Mouse (Mus musculus) limb, embryonic 12.5 days (tissue): ENCODE results near the gene Stxbp5. TPM values are rescaled to one million over a fixed set of nuclear protein-coding genes. Genes with fewer than 3 reads are reported as not detected.
"Not testable (repeated sequence)": the region's sequence is repeated elsewhere in the genome, so short reads cannot be mapped to it uniquely, and the experiment has no call there.

Source experiments
- ATAC-seq: fragments of 200-750 bp; cut with Nextera tagmentation; 2 replicates; pipeline ENCODE4 v1.8.0; 2017; ENCODE audit warnings: low read depth, moderate TSS enrichment; ENCODE audit not compliant: insufficient number of reproducible peaks, insufficient read depth, low FRiP score, low TSS enrichment
- H3K27ac ChIP-seq: fragments of 300-500 bp; sonication (generic); 2 replicates; pipeline ENCODE4 v1.5.1; 2016; ENCODE audit warnings: mild to moderate bottlenecking, moderate library complexity
- H3K27me3 ChIP-seq: fragments of 300-500 bp; sonication (generic); 2 replicates; pipeline ENCODE4 v1.6.1; 2016; ENCODE audit warnings: mild to moderate bottlenecking, moderate library complexity
- H3K36me3 ChIP-seq: fragments of 300-500 bp; sonication (generic); 2 replicates; pipeline ENCODE4 v1.6.1; 2016; ENCODE audit warnings: mild to moderate bottlenecking, moderate library complexity
- H3K4me1 ChIP-seq: fragments of 300-500 bp; sonication (generic); replicated peaks from 2 replicates; pipeline ENCODE4 v1.6.1; 2016
- H3K4me2 ChIP-seq: fragments of 300-500 bp; sonication (generic); 2 replicates; pipeline ENCODE4 v1.6.1; 2016; ENCODE audit warnings: mild to moderate bottlenecking, moderate library complexity
- H3K4me3 ChIP-seq: fragments of 300-500 bp; sonication (generic); replicated peaks from 2 replicates; pipeline ENCODE4 v1.5.1; 2016; ENCODE audit warnings: mild to moderate bottlenecking
- H3K9ac ChIP-seq: fragments of 300-500 bp; sonication (generic); replicated peaks from 2 replicates; pipeline ENCODE4 v1.6.1; 2016; ENCODE audit warnings: mild to moderate bottlenecking, moderate library complexity
- H3K9me3 ChIP-seq: fragments of 300-500 bp; sonication (generic); 2 replicates; pipeline ENCODE4 v1.6.1; 2016; ENCODE audit warnings: mild to moderate bottlenecking, moderate library complexity
- WGBS: fragments of 180-500 bp; shearing (Covaris S2); methylation state at CpG from one replicate; pipeline ENCODE4 v1.1.7; 2016; 5-methylcytosine and 5-hydroxymethylcytosine counted together
- polyA plus RNA-seq: library from polyadenylated mRNA; unstranded; fragments of >200 nt; fragmentation: Nextera tagmentation; extraction: Ambion mirVana; gene quantifications from 2 replicates; pipeline ENCODE4 v1.2.1, GENCODE M21; 2016

The Stxbp5 gene
- polyA plus RNA-seq, 1 experiment from 2014 or later = 7.3 TPM

GRCm38 (mm10) chr10:9889651-9890050, 11.2 kb downstream of the Stxbp5 start:
- WGBS = 82% methylated on average over 8 of the region's 8 CpGs
- H3K9ac ChIP-seq = no peak overlapping the region
- H3K9me3 ChIP-seq = no peaks in the 10 kb centered on the region
- peaks cover 11% of the 10 kb centered on the region; the same call in 1 of the 2 replicates for H3K36me3 ChIP-seq
- H3K4me2 ChIP-seq = no peak overlapping the region
- no peak overlapping the region for H3K27ac ChIP-seq
- ATAC-seq = no peak
- H3K4me1 ChIP-seq = no peaks in the 10 kb centered on the region
- no peak overlapping the region for H3K4me3 ChIP-seq
- no peaks in the 10 kb centered on the region for H3K27me3 ChIP-seq

- no peaks in the 10 kb centered on the region for H3K27me3 ChIP-seq
- ATAC-seq = no peak
Observed at GRCm38 (mm10) chr10:9888655-9889054, 12.2 kb downstream of the Stxbp5 start.

GRCm38 (mm10) chr10:9881781-9882320, 19.0 kb downstream of the Stxbp5 start:
- H3K9ac ChIP-seq, H3K36me3 ChIP-seq, H3K27ac ChIP-seq, H3K4me2 ChIP-seq, H3K4me3 ChIP-seq, H3K9me3 ChIP-seq, H3K4me1 ChIP-seq, ATAC-seq, H3K27me3 ChIP-seq: not testable (repeated sequence)
- 78% methylated on average over 5 of the region's 5 CpGs for WGBS

More at GRCm38 (mm10) chr10:9888655-9889054, 12.2 kb downstream of the Stxbp5 start:
- Histone ChIP-seq H3K4me3 (no peak overlapping the region), H3K27ac (no peak overlapping the region), H3K36me3 (peaks cover 11% of the 10 kb centered on the region; the same call in 1 of the 2 replicates), H3K9me3 (no peaks in the 10 kb centered on the region), H3K4me1 (no peaks in the 10 kb centered on the region), H3K9ac (no peak overlapping the region), H3K4me2 (no peak overlapping the region)
- 96% methylated on average over 4 of the region's 4 CpGs for WGBS

GRCm38 (mm10) chr10:9880070-9880728, 20.7 kb downstream of the Stxbp5 start:
- Histone ChIP-seq H3K9me3 (no peaks in the 10 kb centered on the region), H3K4me3 (no peak overlapping the region), H3K4me1 (no peaks in the 10 kb centered on the region), H3K4me2 (no peak overlapping the region), H3K27ac (no peak overlapping the region), H3K36me3 (no peaks in the 10 kb centered on the region), H3K9ac (no peak overlapping the region), H3K27me3 (no peaks in the 10 kb centered on the region)
- no peak for ATAC-seq
- 79% methylated on average over 6 of the region's 6 CpGs for WGBS

DNA sequence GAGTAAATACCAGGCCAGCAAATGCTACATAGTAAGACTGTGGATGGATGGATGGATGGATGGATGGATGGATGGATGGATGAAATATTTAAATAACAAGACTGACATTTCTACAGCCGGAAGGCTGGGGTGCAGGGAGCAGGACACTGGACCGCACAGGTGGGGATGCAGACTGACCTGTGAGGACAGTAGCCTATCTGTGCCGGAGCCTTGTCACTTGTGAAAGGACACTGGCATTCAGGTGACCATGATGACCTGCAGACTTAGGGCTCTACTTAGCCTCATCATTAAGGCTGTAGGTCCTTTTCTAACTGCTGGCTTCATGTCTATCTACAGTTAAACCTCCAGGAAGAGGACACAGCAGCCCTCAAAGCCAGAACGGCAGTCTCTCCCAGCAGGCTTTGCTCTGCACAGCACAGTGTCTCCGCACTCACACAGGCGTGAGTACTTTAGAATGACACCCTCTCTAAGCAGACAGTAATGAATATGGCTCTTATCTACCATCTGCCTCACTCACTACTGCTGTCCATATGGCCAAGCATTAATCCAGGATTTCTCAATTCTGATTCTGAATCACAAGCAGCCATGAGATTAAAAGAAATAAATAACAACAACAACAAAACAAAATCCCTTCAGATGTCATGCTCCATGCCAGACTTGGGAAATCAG, 21.9 kb downstream of the Stxbp5 start:
- H3K4me3 ChIP-seq = no peak overlapping the region
- no peaks in the 10 kb centered on the region for H3K4me1 ChIP-seq
- no peaks in the 10 kb centered on the region for H3K27me3 ChIP-seq
- no peaks in the 10 kb centered on the region for H3K9me3 ChIP-seq
- H3K9ac ChIP-seq = no peak overlapping the region
- H3K4me2 ChIP-seq = no peak overlapping the region
- ATAC-seq = no peak
- H3K36me3 ChIP-seq = no peaks in the 10 kb centered on the region
- no peak overlapping the region for H3K27ac ChIP-seq
- 88% methylated on average over 6 of the region's 6 CpGs for WGBS

DNA sequence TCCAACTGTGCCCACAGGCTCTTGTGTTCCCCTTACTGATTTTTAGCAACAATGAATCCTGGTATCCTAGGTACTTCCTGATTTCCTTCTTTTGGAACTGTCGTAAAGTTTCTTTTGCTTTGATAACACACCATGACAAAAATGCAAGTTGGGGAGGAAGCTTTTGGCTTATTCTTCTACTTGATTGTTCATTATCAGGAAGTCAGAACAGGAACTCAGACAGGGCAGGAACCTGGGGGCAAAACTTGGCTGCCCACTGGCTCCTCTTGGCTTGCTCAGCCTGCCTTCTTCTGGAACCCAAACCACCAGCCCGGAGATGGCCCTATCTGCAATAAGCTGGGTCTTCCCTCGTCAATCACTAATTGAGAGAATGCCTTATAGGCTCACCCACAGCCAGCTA, 25.0 kb downstream of the Stxbp5 start:
- no peaks in the 10 kb centered on the region for H3K36me3 ChIP-seq
- H3K27ac ChIP-seq = no peak overlapping the region
- no peaks in the 10 kb centered on the region for H3K4me1 ChIP-seq
- H3K9ac ChIP-seq = no peak overlapping the region
- ATAC-seq = no peak
- no peaks in the 10 kb centered on the region for H3K27me3 ChIP-seq
- WGBS = 91% methylated on average over 3 of the region's 3 CpGs
- H3K9me3 ChIP-seq = no peaks in the 10 kb centered on the region
- H3K4me3 ChIP-seq = no peak overlapping the region
- H3K4me2 ChIP-seq = no peak overlapping the region

DNA sequence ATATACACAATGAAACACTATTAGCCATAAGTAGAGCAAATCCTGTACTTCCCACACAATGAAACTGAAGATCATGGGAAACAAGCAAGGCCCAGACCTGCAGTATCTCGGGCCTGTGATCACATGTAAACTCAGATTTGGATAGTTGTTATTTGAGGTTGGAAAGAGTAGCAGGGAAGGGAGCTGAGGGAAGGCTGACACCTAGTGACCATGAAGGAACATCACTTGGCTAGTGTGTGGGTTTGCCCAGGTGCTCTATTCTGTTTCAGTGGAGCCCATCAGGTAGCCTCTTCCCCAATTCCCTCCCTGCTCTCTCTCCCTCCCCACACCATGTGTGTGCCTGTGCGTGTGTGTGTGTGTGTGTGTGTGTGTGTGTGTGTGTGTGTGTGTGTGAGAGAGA, 28.7 kb downstream of the Stxbp5 start:
- no peaks in the 10 kb centered on the region for H3K27me3 ChIP-seq
- no peak overlapping the region for H3K9ac ChIP-seq
- H3K4me2 ChIP-seq = no peak overlapping the region
- no peak for ATAC-seq
- H3K4me3 ChIP-seq = no peak overlapping the region
- 0 out of 2 replicates have a peak, but pooled peaks cover 1% of the 10 kb centered on the region for H3K4me1 ChIP-seq
- H3K36me3 ChIP-seq = no peaks in the 10 kb centered on the region
- WGBS = 63% methylated on average over 2 of the region's 2 CpGs
- no peaks in the 10 kb centered on the region for H3K9me3 ChIP-seq
- no peak overlapping the region for H3K27ac ChIP-seq

DNA sequence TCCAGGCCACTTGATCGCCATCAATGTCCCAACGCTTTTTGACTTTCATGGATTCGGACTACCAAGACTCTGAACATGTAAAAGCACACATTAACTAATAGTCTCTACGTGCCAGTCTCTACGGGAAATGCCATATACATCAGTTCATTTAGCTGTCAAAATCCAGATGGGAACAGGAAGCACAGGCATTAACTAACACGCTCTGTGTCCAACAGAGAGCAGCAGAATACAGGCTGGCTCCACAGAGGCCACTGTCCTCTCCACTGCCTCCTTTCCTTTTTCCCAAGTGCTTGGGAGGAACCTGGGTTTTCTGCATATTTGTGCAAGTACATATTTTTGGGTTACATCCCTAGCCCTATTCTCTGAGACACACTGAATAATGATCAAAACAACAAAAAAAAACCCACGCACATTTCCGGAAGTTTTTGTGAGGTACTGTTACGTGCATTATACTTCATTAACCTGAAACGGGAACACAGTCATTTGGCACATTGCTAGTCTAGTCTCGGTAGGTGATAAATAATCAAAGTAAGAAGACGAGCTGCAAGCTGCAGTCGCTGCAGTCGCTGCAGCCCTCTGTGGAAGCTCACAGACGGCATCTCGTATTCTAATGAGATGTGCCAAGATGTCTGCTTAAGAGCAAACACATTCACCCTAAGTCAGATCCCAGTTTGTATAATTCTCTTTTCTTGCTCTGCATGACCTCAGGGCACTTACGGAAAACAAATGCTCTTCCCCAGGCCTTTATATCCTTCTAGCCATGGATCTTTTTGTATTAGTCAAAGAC, 33.9 kb downstream of the Stxbp5 start:
- H3K9ac ChIP-seq = no peak overlapping the region
- no peak for ATAC-seq
- H3K27me3 ChIP-seq = no peaks in the 10 kb centered on the region
- 56% methylated on average over 17 of the region's 17 CpGs for WGBS
- no peak overlapping the region for H3K4me2 ChIP-seq
- peaks cover 7% of the 10 kb centered on the region; the same call in 1 of the 2 replicates for H3K4me1 ChIP-seq
- no peaks in the 10 kb centered on the region for H3K9me3 ChIP-seq
- H3K36me3 ChIP-seq = no peaks in the 10 kb centered on the region
- H3K4me3 ChIP-seq = no peak overlapping the region
- no peak overlapping the region for H3K27ac ChIP-seq

DNA sequence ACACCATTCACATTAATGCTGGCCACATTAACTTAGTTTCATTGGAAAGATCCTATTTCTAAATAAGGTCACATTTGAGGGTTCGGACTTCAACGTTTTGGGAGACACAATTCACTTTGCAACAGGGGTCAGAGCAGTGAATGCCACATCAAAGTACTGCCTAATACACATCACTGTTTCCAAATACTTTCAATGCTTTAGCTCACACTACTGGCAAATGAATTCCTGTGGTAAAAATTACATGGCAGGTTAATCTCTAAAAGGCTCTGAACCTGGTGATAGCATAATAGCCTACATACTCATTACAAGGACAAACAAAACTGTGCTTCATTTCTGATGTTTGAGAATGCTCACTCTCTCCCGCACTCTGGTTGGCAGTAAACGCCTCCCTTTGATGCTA, 40.9 kb downstream of the Stxbp5 start:
- H3K36me3 ChIP-seq = peaks cover 5% of the 10 kb centered on the region; the same call in 1 of the 2 replicates
- no peaks in the 10 kb centered on the region for H3K27me3 ChIP-seq
- H3K9ac ChIP-seq = no peak overlapping the region
- H3K27ac ChIP-seq = no peak overlapping the region
- 78% methylated on average over 4 of the region's 4 CpGs for WGBS
- no peak overlapping the region for H3K4me2 ChIP-seq
- no peak overlapping the region for H3K4me3 ChIP-seq
- no peak for ATAC-seq
- H3K9me3 ChIP-seq = peaks cover 3% of the 10 kb centered on the region; the same call in 1 of the 2 replicates
- H3K4me1 ChIP-seq = no peaks in the 10 kb centered on the region; the same call in 1 of the 2 replicates

DNA sequence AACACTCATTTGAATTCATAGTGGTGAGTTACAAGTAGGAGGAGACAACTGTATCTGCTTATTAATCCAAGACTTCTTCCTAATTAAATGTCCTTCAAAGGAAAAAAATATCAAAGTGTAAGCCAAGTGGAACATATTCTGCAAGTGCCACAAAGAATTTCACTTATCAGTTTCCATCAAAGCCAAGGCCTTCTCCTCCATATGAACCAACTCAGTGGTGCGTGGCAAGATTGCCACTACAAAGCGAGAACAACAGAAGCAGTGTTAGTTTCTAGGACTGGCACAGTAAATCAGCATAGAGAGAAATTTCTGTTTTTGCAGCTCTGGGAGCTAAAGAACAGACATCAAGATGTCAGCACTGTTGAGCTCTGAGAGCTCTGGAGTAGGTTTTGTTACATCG, 41.4 kb downstream of the Stxbp5 start:
- Histone ChIP-seq H3K27ac (no peak overlapping the region), H3K27me3 (no peaks in the 10 kb centered on the region), H3K9me3 (peaks cover 5% of the 10 kb centered on the region; the same call in 1 of the 2 replicates), H3K9ac (no peak overlapping the region), H3K4me1 (no peaks in the 10 kb centered on the region; the same call in 1 of the 2 replicates), H3K4me2 (no peak overlapping the region), H3K36me3 (peaks cover 8% of the 10 kb centered on the region; the same call in 1 of the 2 replicates), H3K4me3 (no peak overlapping the region)
- WGBS = 84% methylated on average over 3 of the region's 3 CpGs
- ATAC-seq = no peak

GRCm38 (mm10) chr10:9857850-9858249, 43.0 kb downstream of the Stxbp5 start:
- Histone ChIP-seq H3K4me3 (no peak overlapping the region), H3K27ac (no peak overlapping the region)

More at GRCm38 (mm10) chr10:9857850-9858249, 43.0 kb downstream of the Stxbp5 start:
- H3K4me2 ChIP-seq = no peak overlapping the region
- ATAC-seq = no peak
- peaks cover 12% of the 10 kb centered on the region; the same call in 1 of the 2 replicates for H3K9me3 ChIP-seq
- 83% methylated on average over 2 of the region's 2 CpGs for whole genome bisulfite sequencing
- no peak overlapping the region for H3K9ac ChIP-seq
- H3K4me1 ChIP-seq = no peaks in the 10 kb centered on the region; the same call in 1 of the 2 replicates
- no peaks in the 10 kb centered on the region for H3K27me3 ChIP-seq
- H3K36me3 ChIP-seq = peaks cover 8% of the 10 kb centered on the region; the same call in 1 of the 2 replicates
